Mouse (Mus musculus) neural tube, embryonic 10.5 days (tissue): Measurements from ENCODE around the gene Hist1h2bl.

Experiments used
- DNase-seq: peaks from one replicate; pipeline ENCODE4 v3.0.0-alpha.2; 2017; ENCODE audit warnings: low spot score; ENCODE audit errors: extremely low spot score

Gene Hist1h2bl

DNA sequence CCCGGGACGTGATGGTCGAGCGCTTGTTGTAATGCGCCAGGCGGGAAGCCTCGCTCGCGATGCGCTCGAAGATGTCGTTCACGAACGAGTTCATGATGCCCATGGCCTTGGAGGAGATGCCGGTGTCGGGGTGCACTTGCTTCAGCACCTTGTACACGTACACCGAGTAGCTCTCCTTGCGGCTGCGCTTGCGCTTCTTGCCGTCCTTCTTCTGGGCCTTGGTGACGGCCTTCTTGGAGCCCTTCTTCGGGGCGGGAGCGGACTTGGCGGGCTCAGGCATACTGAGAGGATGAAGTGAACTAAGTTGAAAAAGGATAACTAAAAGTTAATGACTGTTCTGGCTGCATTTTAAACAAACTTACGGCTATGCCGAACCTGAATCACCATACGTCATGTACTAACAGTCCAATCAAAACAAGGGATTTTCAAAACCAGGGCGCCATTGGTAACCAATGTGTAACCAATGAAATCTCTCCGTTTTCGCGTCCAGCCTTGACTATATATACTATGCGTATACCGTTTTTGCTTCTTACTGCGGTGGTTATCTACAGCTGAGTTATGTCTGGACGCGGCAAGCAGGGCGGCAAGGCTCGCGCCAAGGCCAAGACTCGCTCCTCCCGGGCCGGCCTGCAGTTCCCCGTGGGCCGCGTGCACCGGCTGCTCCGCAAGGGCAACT lies at the start of gene Hist1h2bl, which contains the start of gene Hist1h2ai:
Gene Hist1h2bl, minus strand, starts transcription at position 280 of the 676 bp plus-strand sequence.
Gene Hist1h2ai, plus strand, starts transcription at position 559 of the 676 bp plus-strand sequence.
- DNase-seq = peak; percentile 76

- no peak for DNase-seq
Measured at GRCm38 (mm10) chr13:21755707-21756106, 39.8 kb upstream of the Hist1h2bl start.

GRCm38 (mm10) chr13:21754294-21755001 lies 38.5 kb upstream of the Hist1h2bl start:
- peak; percentile 33 for DNase-seq

GRCm38 (mm10) chr13:21753524-21754285 lies 37.8 kb upstream of the Hist1h2bl start, which contains the start of the genes Hist1h2ak and Hist1h2bn:
Gene Hist1h2ak (minus strand): TSS chr13:21753827.
Gene Hist1h2bn (plus strand): TSS chr13:21754123.
- DNase-seq = peak; percentile 82

DNA sequence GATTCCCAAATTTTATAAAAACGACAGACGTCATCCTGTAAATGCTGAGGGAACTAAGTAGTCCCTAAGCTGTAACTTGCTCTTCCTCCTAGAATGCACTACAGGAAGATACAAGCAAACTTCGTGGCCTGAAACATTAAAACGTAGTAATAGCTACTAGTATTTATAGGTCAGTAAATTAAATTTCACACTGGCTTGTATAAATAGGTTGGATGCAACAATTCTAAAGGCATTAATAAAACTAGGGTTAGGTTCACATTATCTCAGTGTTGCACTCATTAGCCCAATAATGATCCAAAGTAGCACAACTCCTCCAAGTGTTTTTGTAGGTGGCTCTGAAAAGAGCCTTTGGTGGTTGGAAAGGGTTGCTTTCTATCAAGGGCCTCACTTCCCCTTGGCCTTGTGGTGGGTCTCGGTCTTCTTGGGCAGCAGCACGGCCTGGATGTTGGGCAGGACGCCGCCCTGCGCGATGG lies 37.1 kb upstream of the Hist1h2bl start:
- peak; percentile 45 for DNase-seq

- peak; percentile 43 for DNase-seq
Measured at GRCm38 (mm10) chr13:21752356-21752755, 36.4 kb upstream of the Hist1h2bl start.

DNA sequence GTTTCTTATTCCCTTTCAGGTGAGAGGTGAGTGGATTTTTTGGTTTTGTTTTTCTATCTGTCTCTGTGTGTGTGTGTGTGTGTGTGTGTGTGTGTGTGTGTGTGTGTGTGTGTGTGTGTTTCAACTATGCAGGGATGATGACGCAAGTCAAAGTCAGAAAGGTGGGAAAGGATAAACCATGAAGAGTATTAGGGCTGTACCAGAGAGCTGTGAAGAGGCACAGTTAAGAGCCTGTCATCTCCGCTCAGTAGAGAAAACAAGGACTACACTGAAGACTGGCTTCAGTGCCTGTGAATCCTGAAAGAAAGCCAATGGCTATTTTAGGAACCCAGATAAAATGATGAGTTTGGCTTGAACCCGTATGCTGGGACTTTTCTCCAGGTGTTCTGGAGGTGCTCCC lies 35.9 kb upstream of the Hist1h2bl start:
- DNase-seq = peak; percentile 36

GRCm38 (mm10) chr13:21751417-21751816 lies 35.5 kb upstream of the Hist1h2bl start:
- DNase-seq = no peak

DNA sequence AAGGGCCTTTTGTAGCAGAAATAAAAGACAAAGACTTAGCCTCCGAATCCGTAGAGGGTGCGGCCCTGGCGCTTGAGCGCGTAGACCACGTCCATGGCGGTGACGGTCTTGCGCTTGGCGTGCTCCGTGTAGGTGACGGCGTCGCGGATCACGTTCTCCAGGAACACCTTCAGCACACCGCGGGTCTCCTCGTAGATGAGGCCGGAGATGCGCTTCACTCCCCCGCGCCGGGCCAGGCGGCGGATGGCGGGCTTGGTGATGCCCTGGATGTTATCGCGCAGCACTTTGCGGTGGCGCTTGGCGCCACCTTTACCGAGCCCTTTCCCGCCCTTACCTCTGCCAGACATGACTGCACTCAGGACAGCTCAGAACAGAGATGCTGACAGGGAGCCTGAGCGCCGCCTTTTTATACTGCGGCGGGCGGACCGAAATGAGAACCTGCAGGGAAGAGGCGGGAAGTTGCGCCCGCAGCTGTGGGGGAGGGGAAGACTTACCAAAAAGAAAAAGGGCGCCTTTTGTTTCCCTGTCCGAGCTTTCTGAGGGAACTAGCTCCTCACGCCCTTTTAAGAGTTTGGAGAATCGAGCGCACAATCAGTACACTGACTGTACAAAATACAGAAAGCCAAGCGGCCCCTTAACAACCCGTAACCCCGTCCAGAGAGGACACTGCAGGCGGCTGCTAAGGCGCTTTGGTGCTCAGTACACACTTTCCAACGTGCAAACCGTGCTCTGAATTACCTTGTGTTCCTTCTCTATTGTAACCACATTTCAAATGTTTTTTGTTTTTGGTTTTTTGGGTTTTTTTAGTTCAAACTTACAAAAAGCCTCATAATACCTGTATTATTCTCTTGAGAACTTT lies 34.4 kb upstream of the Hist1h2bl start, which contains the start of gene Hist1h4k:
Gene Hist1h4k, minus strand, starts transcription at position 347 of the 859 bp plus-strand sequence.
- peak; percentile 98 for DNase-seq

- peak; percentile 61 for DNase-seq
Measured at GRCm38 (mm10) chr13:21749387-21750158, 33.6 kb upstream of the Hist1h2bl start.

GRCm38 (mm10) chr13:21745006-21745405 lies 29.1 kb upstream of the Hist1h2bl start:
- DNase-seq = no peak

GRCm38 (mm10) chr13:21734906-21735767 lies 19.2 kb upstream of the Hist1h2bl start, which contains the start of gene Hist1h4j:
Gene Hist1h4j (plus strand): TSS chr13:21735064.
- DNase-seq = peak; percentile 97

- DNase-seq = peak; percentile 88
Measured at GRCm38 (mm10) chr13:21734010-21734905, 18.3 kb upstream of the Hist1h2bl start.

GRCm38 (mm10) chr13:21733466-21733865 lies 17.5 kb upstream of the Hist1h2bl start:
- peak; percentile 51 for DNase-seq

- no peak for DNase-seq
Measured at GRCm38 (mm10) chr13:21729544-21729943, 13.6 kb upstream of the Hist1h2bl start.

DNA sequence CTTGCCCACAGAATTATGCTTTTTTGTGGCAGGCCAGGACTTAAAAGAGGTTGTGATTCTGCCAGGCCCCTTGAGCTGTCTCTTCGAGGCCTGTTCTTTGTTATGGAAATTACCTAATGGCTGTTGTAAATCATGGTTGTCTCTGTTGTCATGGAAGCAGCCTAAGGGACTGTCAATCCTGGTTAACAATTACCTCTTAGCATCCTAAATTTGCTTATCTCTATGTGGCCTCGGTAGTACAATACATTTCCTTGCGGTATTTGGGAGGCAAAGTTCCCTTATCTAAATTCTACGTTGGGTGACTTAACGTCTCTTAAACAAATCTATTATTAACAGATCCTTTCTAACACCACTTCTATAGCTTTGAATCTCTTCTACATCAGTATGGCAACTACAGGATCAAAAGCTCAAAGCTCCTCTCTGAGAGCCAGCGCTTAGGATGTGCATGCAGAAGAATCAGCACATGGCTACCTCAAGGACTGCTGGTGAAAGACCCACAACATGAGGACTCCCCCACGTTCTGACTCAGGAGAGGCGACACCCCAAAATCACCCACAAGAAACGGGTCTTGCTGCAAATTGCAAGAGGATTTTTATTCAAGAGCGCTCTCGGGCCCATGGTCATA lies 12.1 kb upstream of the Hist1h2bl start:
- DNase-seq = no peak
